Mouse (Mus musculus) embryonic facial prominence, embryonic 10.5 days (tissue): ENCODE results near the gene Atf6. TPM values are rescaled to one million over a fixed set of nuclear protein-coding genes. Genes with fewer than 3 reads are reported as not detected.

Source experiments
- DNase-seq: peaks from one replicate; pipeline ENCODE4 v3.0.0-alpha.2; 2017; ENCODE audit warnings: low spot score
- H3K27ac ChIP-seq: fragments of 300-500 bp; sonication (generic); replicated peaks from 2 replicates; pipeline ENCODE4 v1.5.1; 2016; ENCODE audit warnings: mild to moderate bottlenecking
- H3K27me3 ChIP-seq: fragments of 300-500 bp; sonication (generic); replicated peaks from 2 replicates; pipeline ENCODE4 v1.6.1; 2016; ENCODE audit warnings: low read depth, mild to moderate bottlenecking; ENCODE audit not compliant: poor library complexity, severe bottlenecking
- H3K36me3 ChIP-seq: fragments of 300-500 bp; sonication (generic); replicated peaks from 2 replicates; pipeline ENCODE4 v1.6.1; 2016; ENCODE audit warnings: mild to moderate bottlenecking, moderate library complexity
- H3K4me1 ChIP-seq: fragments of 300-500 bp; sonication (generic); 2 replicates; pipeline ENCODE4 v1.6.1; 2016
- H3K4me3 ChIP-seq: fragments of 300-500 bp; sonication (generic); 2 replicates; pipeline ENCODE4 v1.5.1; 2016; ENCODE audit warnings: mild to moderate bottlenecking, moderate library complexity
- H3K9me3 ChIP-seq: fragments of 300-500 bp; sonication (generic); 2 replicates; pipeline ENCODE4 v1.6.1; 2016; ENCODE audit warnings: mild to moderate bottlenecking
- WGBS: fragments of 180-500 bp; shearing (Covaris S2); methylation state at CpG from one replicate; pipeline ENCODE4 v1.1.7; 2016; 5-methylcytosine and 5-hydroxymethylcytosine counted together
- polyA plus RNA-seq: library from polyadenylated mRNA; unstranded; fragments of >200 nt; fragmentation: Nextera tagmentation; extraction: Ambion mirVana; gene quantifications from 2 replicates; pipeline ENCODE4 v1.2.1, GENCODE M21; 2016

The Atf6 gene
- polyA plus RNA-seq, 1 experiment from 2014 or later, result 7.0 TPM

- Histone ChIP-seq H3K4me1 (peaks cover 7% of the 10 kb centered on the region), H3K27ac (no peak overlapping the region), H3K36me3 (peaks cover 7% of the 10 kb centered on the region), H3K4me3 (no peak overlapping the region), H3K9me3 (no peaks in the 10 kb centered on the region), H3K27me3 (no peaks in the 10 kb centered on the region)
- no peak for DNase-seq
- 89% methylated on average over 13 of the region's 13 CpGs for WGBS
These were observed 12.4 kb downstream of the Atf6 start for GRCm38 (mm10) chr1:170855056-170855760.

GRCm38 (mm10) chr1:170853604-170854003, 14.0 kb downstream of the Atf6 start:
- no peaks in the 10 kb centered on the region for H3K9me3 ChIP-seq
- 95% methylated on average over 3 of the region's 3 CpGs for WGBS
- H3K4me3 ChIP-seq, result no peak overlapping the region
- H3K36me3 ChIP-seq, result peaks cover 11% of the 10 kb centered on the region
- peaks cover 7% of the 10 kb centered on the region for H3K4me1 ChIP-seq
- no peaks in the 10 kb centered on the region for H3K27me3 ChIP-seq
- H3K27ac ChIP-seq, result no peak overlapping the region
- no peak for DNase-seq

GRCm38 (mm10) chr1:170850637-170851624, 16.6 kb downstream of the Atf6 start:
- H3K4me3 ChIP-seq, result no peak overlapping the region
- WGBS, result 87% methylated on average over 23 of the region's 23 CpGs
- H3K9me3 ChIP-seq, result no peaks in the 10 kb centered on the region
- no peaks in the 10 kb centered on the region for H3K27me3 ChIP-seq
- H3K27ac ChIP-seq, result no peak overlapping the region
- no peak for DNase-seq
- H3K36me3 ChIP-seq, result peaks cover 17% of the 10 kb centered on the region
- H3K4me1 ChIP-seq, result peaks cover 7% of the 10 kb centered on the region

GRCm38 (mm10) chr1:170850007-170850406, 17.6 kb downstream of the Atf6 start:
- WGBS, result 94% methylated on average over 2 of the region's 2 CpGs
- Histone ChIP-seq H3K27ac (no peak overlapping the region), H3K27me3 (no peaks in the 10 kb centered on the region), H3K4me3 (no peak overlapping the region), H3K4me1 (peaks cover 7% of the 10 kb centered on the region), H3K36me3 (peaks cover 17% of the 10 kb centered on the region), H3K9me3 (no peaks in the 10 kb centered on the region)
- no peak for DNase-seq

- H3K27ac ChIP-seq, result no peak overlapping the region
- no peak overlapping the region for H3K4me3 ChIP-seq
- H3K9me3 ChIP-seq, result no peaks in the 10 kb centered on the region
- H3K27me3 ChIP-seq, result no peaks in the 10 kb centered on the region
- H3K36me3 ChIP-seq, result peaks cover 18% of the 10 kb centered on the region
- peaks cover under 1% of the 10 kb centered on the region; the same call in 1 of the 2 replicates for H3K4me1 ChIP-seq
- WGBS, result 47% methylated on average over 10 of the region's 10 CpGs
- no peak for DNase-seq
These were observed 21.9 kb downstream of the Atf6 start for GRCm38 (mm10) chr1:170845448-170846307.

- peaks cover 15% of the 10 kb centered on the region; the same call in 1 of the 2 replicates for H3K36me3 ChIP-seq
- H3K27me3 ChIP-seq, result no peaks in the 10 kb centered on the region
- no peak overlapping the region for H3K4me3 ChIP-seq
- DNase-seq, result peak; percentile 45
- H3K9me3 ChIP-seq, result no peaks in the 10 kb centered on the region
- H3K27ac ChIP-seq, result no peak overlapping the region
- no peaks in the 10 kb centered on the region for H3K4me1 ChIP-seq
- WGBS, result 52% methylated on average over 8 of the region's 8 CpGs
These were observed 23.2 kb downstream of the Atf6 start for GRCm38 (mm10) chr1:170844380-170844779.

- no peaks in the 10 kb centered on the region for H3K4me1 ChIP-seq
- peaks cover 9% of the 10 kb centered on the region for H3K36me3 ChIP-seq
- H3K27me3 ChIP-seq, result no peaks in the 10 kb centered on the region
- no peaks in the 10 kb centered on the region for H3K9me3 ChIP-seq
- H3K4me3 ChIP-seq, result no peak overlapping the region
- no peak for DNase-seq
- H3K27ac ChIP-seq, result no peak overlapping the region
These were observed 27.9 kb downstream of the Atf6 start for GRCm38 (mm10) chr1:170839685-170840084.

- H3K27ac ChIP-seq, result no peak overlapping the region
- 83% methylated on average over 9 of the region's 9 CpGs for WGBS
- H3K36me3 ChIP-seq, result peaks cover 21% of the 10 kb centered on the region
- H3K27me3 ChIP-seq, result no peaks in the 10 kb centered on the region
- H3K4me3 ChIP-seq, result no peak overlapping the region
- no peak for DNase-seq
- no peaks in the 10 kb centered on the region for H3K4me1 ChIP-seq
- H3K9me3 ChIP-seq, result no peaks in the 10 kb centered on the region
These were observed 32.8 kb downstream of the Atf6 start for GRCm38 (mm10) chr1:170834756-170835155.

GRCm38 (mm10) chr1:170829781-170830180, 37.8 kb downstream of the Atf6 start:
- H3K4me1 ChIP-seq, result no peaks in the 10 kb centered on the region
- no peak overlapping the region for H3K27ac ChIP-seq
- H3K9me3 ChIP-seq, result no peaks in the 10 kb centered on the region
- DNase-seq, result no peak
- H3K27me3 ChIP-seq, result no peaks in the 10 kb centered on the region
- 98% methylated on average over 1 of the region's 1 CpGs for WGBS
- peaks cover 21% of the 10 kb centered on the region for H3K36me3 ChIP-seq
- no peak overlapping the region for H3K4me3 ChIP-seq

- H3K4me3 ChIP-seq, result no peak overlapping the region
- H3K4me1 ChIP-seq, result no peaks in the 10 kb centered on the region
- no peaks in the 10 kb centered on the region for H3K9me3 ChIP-seq
- H3K27ac ChIP-seq, result no peak overlapping the region
- H3K27me3 ChIP-seq, result no peaks in the 10 kb centered on the region
- WGBS, result 92% methylated on average over 6 of the region's 6 CpGs
- no peak for DNase-seq
- H3K36me3 ChIP-seq, result peaks cover 21% of the 10 kb centered on the region; the same call in 1 of the 2 replicates
These were observed 38.2 kb downstream of the Atf6 start for GRCm38 (mm10) chr1:170829344-170829743.

- H3K27me3 ChIP-seq, result no peaks in the 10 kb centered on the region
- H3K36me3 ChIP-seq, result peaks cover 7% of the 10 kb centered on the region; the same call in 1 of the 2 replicates
- no peak overlapping the region for H3K27ac ChIP-seq
- H3K4me1 ChIP-seq, result 0 out of 2 replicates have a peak, but pooled peaks cover 2% of the 10 kb centered on the region
- DNase-seq, result no peak
- H3K4me3 ChIP-seq, result no peak overlapping the region
- WGBS, result 79% methylated on average over 14 of the region's 14 CpGs
- no peaks in the 10 kb centered on the region for H3K9me3 ChIP-seq
These were observed 47.3 kb downstream of the Atf6 start for GRCm38 (mm10) chr1:170820103-170820814.
